Mouse (Mus musculus): Measurements from ENCODE around the gene Phospho1.

Gene Phospho1

GRCm38 (mm10) chr11:95812224-95812623 is 12.1 kb upstream of the Phospho1 start:
- no peak for DNase-seq (ENCODE audit: low spot score in 2 of 2)

GRCm38 (mm10) chr11:95814101-95814500 is 10.2 kb upstream of the Phospho1 start:
- no peak for DNase-seq (ENCODE audit: low spot score in 2 of 2)

GRCm38 (mm10) chr11:95814857-95815256 is 9.4 kb upstream of the Phospho1 start:
- DNase-seq (ENCODE audit: low spot score in 2 of 2): no peak

- DNase-seq (ENCODE audit: low spot score in 2 of 2): no peak
Observed at GRCm38 (mm10) chr11:95815412-95815811, 8.9 kb upstream of the Phospho1 start.

- DNase-seq (ENCODE audit: low spot score in 2 of 2): no peak
Observed at GRCm38 (mm10) chr11:95819138-95819537, 5.2 kb upstream of the Phospho1 start.

GRCm38 (mm10) chr11:95821511-95821910 is 2.8 kb upstream of the Phospho1 start:
- no peak for DNase-seq (ENCODE audit: low spot score in 2 of 2)

GRCm38 (mm10) chr11:95822437-95822836 is 1.9 kb upstream of the Phospho1 start:
- DNase-seq (ENCODE audit: low spot score in 2 of 2): no peak

GRCm38 (mm10) chr11:95824877-95825243 is 561 bp downstream of the Phospho1 start:
- peak; percentile 59 to 73 for DNase-seq (ENCODE audit: low spot score in 2 of 2)

- DNase-seq (ENCODE audit: low spot score in 2 of 2): no peak
Observed at GRCm38 (mm10) chr11:95825625-95826024, 1.3 kb downstream of the Phospho1 start.

GRCm38 (mm10) chr11:95826317-95827167 is 2.2 kb downstream of the Phospho1 start:
- no peak for DNase-seq (ENCODE audit: low spot score in 2 of 2)

GRCm38 (mm10) chr11:95827168-95827447 is 2.8 kb downstream of the Phospho1 start:
- DNase-seq (ENCODE audit: low spot score in 2 of 2): no peak

GRCm38 (mm10) chr11:95827464-95828085 is 3.3 kb downstream of the Phospho1 start:
- DNase-seq (ENCODE audit: low spot score in 2 of 2): peak; percentile 62 to 75

GRCm38 (mm10) chr11:95828181-95828964 is 4.1 kb downstream of the Phospho1 start:
- no peak for DNase-seq (ENCODE audit: low spot score in 2 of 2)

GRCm38 (mm10) chr11:95829526-95830050 is 5.3 kb downstream of the Phospho1 start:
- DNase-seq (ENCODE audit: low spot score in 2 of 2): no peak

GRCm38 (mm10) chr11:95830411-95831275 is 6.3 kb downstream of the Phospho1 start:
- no peak for DNase-seq (ENCODE audit: low spot score in 2 of 2)

GRCm38 (mm10) chr11:95831276-95831619 is 6.9 kb downstream of the Phospho1 start:
- no peak for DNase-seq (ENCODE audit: low spot score in 2 of 2)

- no peak for DNase-seq (ENCODE audit: low spot score in 2 of 2)
Observed at GRCm38 (mm10) chr11:95831641-95832040, 7.3 kb downstream of the Phospho1 start.

- no peak for DNase-seq (ENCODE audit: low spot score in 2 of 2)
Observed at GRCm38 (mm10) chr11:95832129-95833005, 8.1 kb downstream of the Phospho1 start.

GRCm38 (mm10) chr11:95833006-95833570 is 8.8 kb downstream of the Phospho1 start:
- no peak for DNase-seq (ENCODE audit: low spot score in 2 of 2)

GRCm38 (mm10) chr11:95833631-95834142 is 9.4 kb downstream of the Phospho1 start:
- no peak for DNase-seq (ENCODE audit: low spot score in 2 of 2)
